Mouse (Mus musculus) cerebellum, adult 8-10 months (tissue): ENCODE measurements around the gene Six3.

ENCODE experiments used
- DNase-seq: peaks from one replicate; pipeline ENCODE4 v3.0.0; 2022

Gene Six3

GRCm38 (mm10) chr17:85614011-85614721, 758 bp downstream of the Six3 start:
- no peak for DNase-seq

DNA sequence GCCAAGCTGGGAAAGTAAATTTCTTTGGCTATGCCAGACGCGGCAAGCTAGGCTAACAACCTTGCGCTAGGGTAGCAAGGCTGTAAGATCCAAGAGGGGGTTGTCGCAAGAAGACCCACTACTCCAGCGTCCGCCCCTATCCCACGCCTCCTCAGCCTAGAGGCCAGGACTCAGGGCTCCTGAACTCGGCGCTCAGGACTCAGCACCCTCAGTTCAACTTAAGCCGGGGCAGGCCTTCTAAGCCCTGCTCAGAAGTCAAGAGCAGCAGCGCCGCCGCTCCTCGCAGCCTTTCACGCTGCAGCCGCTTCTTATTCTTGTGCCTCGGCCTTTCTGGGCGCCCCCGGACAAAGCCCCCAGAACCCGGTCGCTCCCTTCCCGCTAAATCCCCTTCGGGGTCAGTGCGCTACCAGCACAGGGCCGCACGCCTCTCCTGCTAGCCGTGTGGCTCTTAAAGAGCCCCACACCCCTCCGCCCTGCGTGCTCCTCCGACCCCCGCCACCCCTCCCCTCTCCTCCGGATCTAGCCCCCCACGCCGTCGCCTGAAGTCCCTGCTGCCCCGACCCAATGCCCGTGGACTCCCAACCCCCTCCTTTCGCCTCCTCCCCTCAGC, 1.4 kb downstream of the Six3 start:
- DNase-seq = no peak

DNA sequence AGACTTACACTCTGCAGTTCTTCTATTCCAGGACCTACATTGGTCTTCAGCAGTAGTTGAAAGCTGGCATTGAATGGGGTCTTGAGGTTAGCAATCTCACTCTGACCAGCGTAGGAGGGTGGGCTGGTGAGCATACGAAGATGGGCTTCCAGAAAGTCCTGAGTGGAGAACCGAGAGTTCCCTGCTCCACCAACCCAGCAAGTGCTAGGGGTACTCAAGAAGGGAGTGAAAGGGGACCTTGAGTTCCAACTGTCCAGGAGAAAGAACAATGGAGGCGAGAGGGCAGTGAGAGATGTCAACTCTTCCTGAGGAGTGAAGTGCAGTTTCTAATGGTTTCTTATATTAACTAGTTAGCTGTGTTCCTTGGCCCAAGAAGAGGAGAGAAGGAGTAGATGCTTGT, 2.2 kb downstream of the Six3 start:
- no peak for DNase-seq

DNA sequence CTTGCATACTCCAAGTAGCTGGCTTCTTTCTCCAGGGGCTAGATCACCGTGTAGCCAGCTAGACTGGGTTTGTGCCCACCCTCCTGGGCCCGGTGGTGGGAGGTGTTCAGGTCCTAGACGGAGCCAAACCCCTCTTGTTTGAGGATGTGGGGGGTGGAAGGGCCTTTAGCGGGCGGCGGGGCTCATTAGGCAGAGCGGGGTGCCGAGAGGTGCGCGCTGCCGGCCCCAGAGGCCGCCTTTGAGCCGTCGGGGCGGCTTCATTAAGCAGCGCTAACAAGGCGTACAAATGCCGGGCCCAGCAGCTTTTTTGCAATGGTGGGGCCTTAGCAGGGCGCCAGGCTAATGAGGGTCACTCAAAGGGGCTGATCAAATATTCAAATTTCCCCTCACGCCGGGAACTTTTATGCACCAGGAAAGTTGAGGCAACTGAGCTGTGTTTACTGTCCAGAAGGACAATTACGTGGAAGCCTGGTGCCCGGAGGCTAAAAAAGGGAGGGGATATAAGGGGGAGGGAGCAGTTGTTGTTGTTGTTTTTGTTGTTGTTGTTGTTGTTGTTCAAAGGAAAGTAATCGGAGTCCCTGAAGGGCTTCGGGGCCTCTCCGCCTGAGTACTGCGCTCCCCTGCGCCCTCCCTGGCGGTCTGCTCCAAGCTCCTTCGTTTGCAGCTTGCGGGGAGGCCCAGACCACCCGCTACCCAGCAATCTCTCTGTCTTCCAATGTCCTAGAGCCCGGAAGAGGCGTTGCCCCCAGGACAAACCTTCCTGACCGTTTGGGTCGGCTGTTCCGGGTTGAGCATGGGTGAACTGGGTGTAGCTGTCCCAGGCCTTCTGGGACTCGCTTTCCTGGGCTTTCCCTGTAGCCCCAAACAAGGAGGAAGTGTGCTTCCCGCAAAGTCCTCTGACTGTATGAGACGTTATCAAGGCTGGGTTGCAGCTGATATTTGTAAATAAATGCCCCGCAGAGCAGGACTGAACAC, 3.4 kb downstream of the Six3 start:
- no peak for DNase-seq

GRCm38 (mm10) chr17:85617566-85618358, 4.4 kb downstream of the Six3 start:
- no peak for DNase-seq

DNA sequence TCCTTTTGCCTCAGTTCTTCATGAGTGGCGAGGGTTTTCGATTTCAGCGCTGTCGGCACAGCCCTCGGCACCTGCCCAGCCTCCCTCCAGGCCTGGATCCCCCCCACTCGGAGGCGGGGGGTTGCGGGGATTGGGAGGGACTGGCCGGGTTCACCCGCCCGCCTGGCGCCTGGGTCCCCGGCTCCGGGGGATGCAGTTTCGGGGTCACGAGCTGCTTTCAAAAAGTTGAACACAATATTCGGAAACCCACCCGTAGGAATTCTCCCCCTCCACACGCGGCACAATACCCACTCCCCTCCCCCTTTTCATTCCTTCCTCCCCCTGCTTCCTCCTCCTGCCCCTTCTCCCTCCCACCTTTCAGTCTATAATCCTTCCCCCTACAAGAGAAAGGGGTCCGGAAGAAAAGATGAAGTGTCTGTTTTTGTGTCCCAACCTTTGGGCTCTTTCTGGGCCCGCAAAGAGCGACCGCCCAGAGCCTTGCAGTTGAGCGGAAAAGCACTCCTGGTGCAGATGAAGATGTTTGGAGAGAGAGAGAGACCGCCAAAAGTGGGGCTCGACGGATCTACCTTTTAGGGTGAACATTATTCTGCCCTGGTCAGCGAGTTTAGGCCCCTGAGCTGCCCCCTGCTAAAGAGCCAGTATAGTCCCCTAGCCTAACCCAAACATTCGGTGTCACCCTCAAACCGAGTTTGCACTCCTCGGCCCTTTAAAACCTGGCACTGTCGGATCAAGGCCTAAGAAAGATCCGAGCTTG, 5.1 kb downstream of the Six3 start:
- no peak for DNase-seq

DNA sequence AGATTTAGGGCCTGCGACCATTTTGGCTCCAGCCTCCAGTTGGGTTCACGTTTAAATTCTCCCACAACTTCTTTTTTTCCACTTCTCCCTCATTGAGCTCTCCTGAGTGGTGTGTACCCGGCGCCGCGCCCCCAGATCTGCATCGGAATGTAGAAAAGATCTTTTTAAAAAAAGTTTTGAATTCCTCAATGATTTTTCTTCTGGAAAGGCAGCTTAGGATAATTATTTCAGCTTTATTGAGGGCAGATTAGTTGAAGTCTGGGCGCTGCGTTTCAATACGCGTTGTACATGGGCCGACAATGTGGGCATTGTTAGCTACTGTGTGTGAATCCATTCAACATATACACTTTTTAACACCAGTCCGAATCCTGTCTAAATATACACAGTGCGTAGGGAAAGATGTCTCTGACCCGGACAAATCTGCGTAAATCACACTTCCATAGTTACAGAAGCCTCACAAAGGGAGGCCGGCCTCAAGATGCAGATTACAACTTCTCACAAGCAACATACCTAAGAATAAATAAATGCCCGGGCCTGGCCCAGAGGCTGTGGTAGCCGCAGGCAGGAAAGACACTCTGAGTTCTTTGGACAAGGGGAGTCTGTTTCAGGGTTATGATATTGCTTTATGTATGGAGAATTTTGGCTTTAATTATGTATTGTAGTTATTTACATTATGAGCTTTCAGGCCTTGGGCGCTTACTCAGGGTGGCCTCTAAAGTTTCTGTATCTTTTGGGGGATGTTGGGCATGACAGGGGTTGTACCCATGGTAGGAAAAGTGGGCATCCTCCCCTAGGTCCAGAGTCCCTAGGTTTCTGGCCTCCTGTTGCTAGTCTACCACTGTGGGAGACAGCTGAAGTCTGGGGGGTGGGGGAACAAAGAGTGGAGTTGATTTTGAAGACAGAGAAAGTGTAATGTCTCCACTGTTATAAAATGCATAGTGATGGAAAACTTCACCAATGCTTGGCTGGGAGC, 6.0 kb downstream of the Six3 start:
- no peak for DNase-seq

DNA sequence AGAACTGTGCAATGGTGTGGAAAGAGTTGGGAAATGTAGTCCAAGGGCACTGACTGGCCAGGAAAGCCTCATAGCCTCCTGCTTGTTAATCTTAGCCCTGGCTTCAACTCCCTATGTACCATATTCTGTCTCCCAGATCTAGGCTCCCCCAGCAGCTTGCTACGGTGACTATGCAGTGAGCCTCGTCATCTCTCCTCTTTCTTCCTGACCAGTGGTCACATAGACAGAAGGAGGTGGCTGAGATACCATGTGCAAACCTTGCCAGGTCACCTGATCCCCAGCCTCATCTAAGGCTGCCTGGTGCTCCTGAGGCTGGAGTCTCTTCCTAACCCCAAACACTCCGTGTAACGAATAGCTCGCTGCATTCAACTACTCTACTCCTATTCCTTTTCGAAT, 6.7 kb downstream of the Six3 start:
- no peak for DNase-seq

GRCm38 (mm10) chr17:85620680-85621504, 7.5 kb downstream of the Six3 start:
- no peak for DNase-seq

DNA sequence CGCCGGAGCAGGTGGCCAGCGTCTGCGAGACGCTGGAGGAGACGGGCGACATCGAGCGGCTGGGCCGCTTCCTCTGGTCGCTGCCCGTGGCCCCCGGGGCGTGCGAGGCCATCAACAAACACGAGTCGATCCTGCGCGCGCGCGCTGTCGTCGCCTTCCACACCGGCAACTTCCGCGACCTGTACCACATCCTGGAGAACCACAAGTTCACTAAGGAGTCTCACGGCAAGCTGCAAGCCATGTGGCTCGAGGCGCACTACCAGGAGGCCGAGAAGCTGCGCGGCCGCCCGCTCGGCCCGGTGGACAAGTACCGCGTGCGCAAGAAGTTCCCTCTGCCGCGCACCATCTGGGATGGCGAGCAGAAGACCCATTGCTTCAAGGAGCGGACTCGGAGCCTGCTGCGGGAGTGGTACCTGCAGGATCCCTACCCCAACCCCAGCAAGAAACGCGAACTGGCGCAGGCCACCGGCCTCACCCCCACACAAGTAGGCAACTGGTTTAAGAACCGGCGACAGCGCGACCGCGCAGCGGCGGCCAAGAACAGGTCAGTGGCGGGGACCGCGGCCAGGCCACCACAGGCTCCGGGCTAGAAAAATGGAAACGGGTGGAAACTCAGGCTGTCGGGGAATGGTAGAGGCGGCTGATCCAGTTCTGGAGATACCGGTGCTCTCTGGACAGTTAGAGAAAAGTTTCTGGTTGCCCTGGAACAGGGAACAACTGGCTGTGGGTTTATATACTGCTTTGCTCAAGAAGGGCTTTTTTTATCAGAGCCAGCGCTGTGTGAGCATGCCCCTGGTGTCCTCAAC, 8.3 kb downstream of the Six3 start:
- no peak for DNase-seq

DNA sequence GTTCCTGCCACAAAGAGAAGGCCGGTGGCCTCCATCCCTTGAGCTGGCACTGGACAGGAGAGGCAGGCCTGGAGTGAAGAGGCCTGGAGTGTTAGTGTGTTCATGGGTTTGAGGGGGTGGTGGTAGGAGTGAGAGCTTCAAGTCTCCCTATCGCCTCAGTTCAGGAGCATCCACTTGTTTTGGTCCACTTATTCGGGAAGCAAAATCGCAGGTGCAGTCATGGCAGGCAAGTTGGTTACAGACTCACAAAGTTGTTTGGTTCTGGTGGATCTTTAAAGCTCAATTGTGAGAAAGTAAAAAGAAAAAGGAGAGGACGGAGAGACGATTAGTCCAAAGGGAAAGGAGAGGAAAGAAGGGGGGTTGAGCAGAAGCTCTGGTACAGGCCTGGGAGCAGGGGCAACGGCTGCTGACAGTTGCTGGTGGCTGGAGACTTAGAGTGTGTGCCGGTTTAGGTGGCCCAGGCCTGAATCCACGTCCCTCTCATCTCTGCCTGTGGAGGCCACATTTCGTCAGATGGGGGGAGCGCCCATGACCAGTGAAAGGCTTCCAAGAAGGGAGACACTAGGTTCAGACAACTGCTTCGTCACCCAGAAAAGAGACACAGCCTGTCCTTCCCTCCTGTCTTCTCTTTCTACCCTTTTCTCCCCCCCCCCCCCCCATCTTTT, 9.2 kb downstream of the Six3 start:
- no peak for DNase-seq

- DNase-seq = no peak
These were observed 10.0 kb downstream of the Six3 start for GRCm38 (mm10) chr17:85623161-85624050.

DNA sequence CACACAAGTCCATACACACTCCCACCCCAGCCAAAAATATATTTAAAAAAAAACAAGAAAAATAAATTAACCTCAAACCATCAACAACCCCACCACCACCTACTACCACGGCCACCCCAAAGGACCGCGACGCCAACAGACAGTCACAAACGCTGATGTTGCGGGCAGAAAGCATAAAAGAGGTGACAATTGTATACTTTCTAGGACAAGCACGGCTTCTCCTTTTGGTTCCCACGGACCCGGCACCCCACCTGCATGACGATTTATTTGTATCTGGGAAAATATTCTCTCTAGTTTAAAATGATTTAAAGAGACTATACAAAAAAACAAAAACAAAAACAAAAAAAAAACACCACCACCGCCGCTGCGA, 10.6 kb downstream of the Six3 start:
- DNase-seq = no peak

DNA sequence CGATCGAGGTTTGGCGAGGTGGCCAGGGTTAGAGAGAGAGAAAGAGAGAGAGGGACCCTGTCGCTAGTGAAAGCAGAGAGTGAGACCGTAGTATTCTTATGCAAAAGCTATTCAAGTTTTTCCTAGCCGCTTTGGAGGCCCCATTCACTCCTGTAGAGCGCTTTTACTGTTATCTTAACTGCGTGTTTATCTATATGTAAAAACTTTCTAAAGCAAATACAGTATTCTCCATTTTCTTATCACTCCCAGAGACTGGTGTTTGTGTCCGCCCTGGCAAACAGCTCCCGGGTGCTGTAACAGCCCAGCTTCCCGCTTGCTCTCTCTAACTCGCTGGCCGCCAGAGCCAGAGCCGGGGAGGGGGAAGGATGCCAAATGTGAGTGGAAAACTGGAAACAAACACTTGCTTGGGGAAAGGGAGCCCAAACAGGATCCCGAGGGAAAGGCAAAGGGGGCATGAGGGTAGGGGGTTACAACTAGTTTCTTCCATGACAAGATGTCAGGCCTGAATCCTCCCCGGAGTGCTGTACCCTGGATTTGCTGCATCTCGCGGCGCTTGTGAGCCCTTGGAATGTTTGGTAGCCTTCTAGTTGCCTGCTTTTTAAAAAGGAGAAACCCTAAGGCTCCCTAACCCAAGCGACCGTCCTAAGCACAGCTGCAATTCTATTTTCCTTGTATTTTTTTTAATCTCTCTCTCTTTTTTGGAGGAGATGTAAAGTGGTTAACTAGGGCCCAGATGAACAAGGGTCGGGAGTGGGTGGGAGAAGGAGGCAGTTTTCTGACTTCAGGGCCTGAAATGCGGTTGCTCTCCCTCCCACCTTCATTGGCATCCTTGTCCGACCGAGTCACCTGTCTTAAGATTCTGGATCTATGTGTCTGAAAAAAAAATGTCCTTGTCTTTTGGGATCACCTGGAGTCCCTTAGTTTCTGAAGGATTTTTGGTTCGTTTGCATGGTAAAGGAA, 11.9 kb downstream of the Six3 start:
- no peak for DNase-seq

GRCm38 (mm10) chr17:85626091-85626860, 12.9 kb downstream of the Six3 start:
- no peak for DNase-seq
